Mouse (Mus musculus): ENCODE data around the gene Mif4gd. TPM values are rescaled to one million over a fixed set of nuclear protein-coding genes. Genes with fewer than 3 reads are reported as not detected.

Mif4gd gene
- polyA plus RNA-seq, 1 experiment from 2014 or later: 22.0 TPM

DNA sequence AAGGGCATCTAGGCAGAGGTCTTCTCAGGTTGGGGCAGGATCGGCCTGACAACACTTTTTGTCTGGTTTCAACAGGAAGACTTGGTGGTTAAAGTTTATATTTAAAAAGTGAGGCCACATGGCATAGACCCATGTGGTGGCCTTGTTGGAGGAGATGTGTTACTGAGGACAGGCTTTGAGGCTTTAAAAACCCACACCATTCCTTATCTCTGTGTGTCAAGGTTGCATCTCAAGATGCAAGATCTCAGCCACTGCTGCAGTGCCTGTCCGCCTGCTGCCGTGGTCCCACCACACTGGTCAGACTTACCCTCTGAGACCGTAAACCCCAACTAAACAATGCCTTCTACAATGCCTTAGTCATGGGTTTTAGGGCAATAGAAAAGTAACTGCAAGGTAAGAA is 14.5 kb downstream of the Mif4gd start:
- WGBS: 92% methylated on average over 4 of the region's 4 CpGs
- no peak overlapping the region for H3K27ac ChIP-seq (ENCODE audit: poor library complexity, severe bottlenecking)
- H3K36me3 ChIP-seq: peaks cover 65% of the 10 kb centered on the region

DNA sequence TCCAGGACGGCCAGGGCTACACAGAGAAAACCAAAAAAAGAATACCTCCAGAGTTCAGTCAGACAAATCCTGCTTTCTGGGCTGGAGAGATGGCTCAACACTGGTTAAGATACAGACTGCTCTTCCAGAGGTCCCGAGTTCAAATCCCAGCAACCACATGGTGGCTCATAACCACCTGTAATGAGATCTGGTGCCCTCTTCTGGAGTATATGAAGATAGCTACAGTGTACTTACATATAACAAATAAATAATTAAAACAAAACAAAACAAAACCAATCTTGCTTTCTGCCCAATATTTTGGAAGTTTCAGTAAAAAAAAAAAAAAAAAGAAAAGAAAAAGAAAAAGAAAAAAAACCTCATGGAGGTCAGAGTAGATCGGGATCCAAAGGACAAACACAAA is 17.6 kb downstream of the Mif4gd start:
- H3K27me3 ChIP-seq (replicated peaks): no peaks in the 10 kb centered on the region
- no peak overlapping the region for H3K9ac ChIP-seq
- H3K36me3 ChIP-seq: peaks cover 84% of the 10 kb centered on the region
- no peak overlapping the region for H3K27ac ChIP-seq (ENCODE audit: poor library complexity, severe bottlenecking)
- no peak overlapping the region for H3K4me2 ChIP-seq
- no peak for ATAC-seq (ENCODE audit: insufficient number of reproducible peaks, low FRiP score)
- 91% methylated on average over 3 of the region's 3 CpGs for WGBS
- no peak overlapping the region for H3K4me3 ChIP-seq
- no peaks in the 10 kb centered on the region for H3K9me3 ChIP-seq (replicated peaks)
- H3K4me1 ChIP-seq (replicated peaks): peaks cover 7% of the 10 kb centered on the region; the same call in 1 of the 2 replicates

More for the DNA sequence above, 14.5 kb downstream of the Mif4gd start:
- Histone ChIP-seq H3K4me1 (replicated peaks) (peaks cover 34% of the 10 kb centered on the region), H3K27me3 (replicated peaks) (no peaks in the 10 kb centered on the region), H3K9me3 (replicated peaks) (no peaks in the 10 kb centered on the region), H3K4me3 (no peak overlapping the region), H3K9ac (no peak overlapping the region), H3K4me2 (no peak overlapping the region)
- ATAC-seq (ENCODE audit: insufficient number of reproducible peaks, low FRiP score): no peak

DNA sequence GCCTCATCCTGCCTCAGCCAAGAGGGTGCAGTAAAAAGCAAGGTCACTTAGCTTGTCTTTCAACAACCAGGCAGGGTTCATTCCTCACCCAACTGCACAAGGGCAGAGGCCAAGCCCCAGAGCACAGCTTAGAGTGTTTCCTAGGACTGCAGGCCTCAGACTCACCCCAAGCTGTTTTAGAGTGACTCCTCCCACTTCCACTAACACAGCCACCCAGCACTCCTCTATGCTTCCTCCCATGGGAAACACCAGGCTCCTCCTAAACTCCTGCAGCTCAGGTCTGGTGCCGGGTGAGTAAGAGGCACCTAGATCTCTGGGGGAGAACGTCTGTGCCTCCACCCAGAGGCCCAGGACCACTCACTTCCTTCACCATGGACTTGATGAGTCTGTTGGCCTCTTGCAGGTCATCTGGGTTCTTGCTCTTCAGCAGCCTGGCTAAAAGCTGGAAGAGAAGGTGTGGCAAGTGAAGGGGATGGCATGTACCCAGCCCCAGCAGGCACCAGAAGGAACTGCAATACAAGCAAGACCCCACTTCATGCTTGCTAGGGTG is 22.2 kb downstream of the Mif4gd start:
- Histone ChIP-seq H3K4me2 (no peak overlapping the region), H3K36me3 (peaks cover 92% of the 10 kb centered on the region), H3K27ac (ENCODE audit: poor library complexity, severe bottlenecking) (no peak overlapping the region), H3K9ac (no peak overlapping the region), H3K27me3 (replicated peaks) (no peaks in the 10 kb centered on the region), H3K4me1 (replicated peaks) (no peaks in the 10 kb centered on the region), H3K9me3 (replicated peaks) (no peaks in the 10 kb centered on the region), H3K4me3 (no peak overlapping the region)
- 80% methylated on average over 2 of the region's 2 CpGs for WGBS
- ATAC-seq (ENCODE audit: insufficient number of reproducible peaks, low FRiP score): no peak

DNA sequence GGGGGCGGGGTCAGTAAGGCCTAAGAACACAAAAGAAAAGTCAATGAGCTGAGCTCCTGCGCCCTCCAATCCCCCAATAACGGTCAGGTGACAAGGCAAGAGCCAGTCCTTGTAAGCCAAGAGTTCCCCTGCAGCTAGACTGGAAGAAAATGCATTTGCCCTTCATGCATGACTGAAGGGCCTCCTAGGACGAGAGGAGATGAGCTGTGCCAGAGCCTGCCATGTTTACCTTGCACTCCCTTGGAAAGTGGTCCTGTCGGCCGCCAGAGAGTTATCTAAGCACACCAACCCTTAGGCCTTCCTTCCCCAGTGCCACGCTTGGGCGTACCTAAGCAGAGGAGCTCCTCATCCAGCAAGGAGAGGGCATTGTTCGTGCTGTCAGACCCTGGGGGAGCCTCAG is 24.8 kb downstream of the Mif4gd start:
- H3K4me3 ChIP-seq: no peak overlapping the region
- H3K9ac ChIP-seq: no peak overlapping the region
- no peaks in the 10 kb centered on the region for H3K4me1 ChIP-seq (replicated peaks)
- peaks cover 94% of the 10 kb centered on the region for H3K36me3 ChIP-seq
- 86% methylated on average over 9 of the region's 9 CpGs for WGBS
- no peak overlapping the region for H3K27ac ChIP-seq (ENCODE audit: poor library complexity, severe bottlenecking)
- no peak for ATAC-seq (ENCODE audit: insufficient number of reproducible peaks, low FRiP score)
- H3K4me2 ChIP-seq: no peak overlapping the region
- no peaks in the 10 kb centered on the region for H3K9me3 ChIP-seq (replicated peaks)
- no peaks in the 10 kb centered on the region for H3K27me3 ChIP-seq (replicated peaks)

DNA sequence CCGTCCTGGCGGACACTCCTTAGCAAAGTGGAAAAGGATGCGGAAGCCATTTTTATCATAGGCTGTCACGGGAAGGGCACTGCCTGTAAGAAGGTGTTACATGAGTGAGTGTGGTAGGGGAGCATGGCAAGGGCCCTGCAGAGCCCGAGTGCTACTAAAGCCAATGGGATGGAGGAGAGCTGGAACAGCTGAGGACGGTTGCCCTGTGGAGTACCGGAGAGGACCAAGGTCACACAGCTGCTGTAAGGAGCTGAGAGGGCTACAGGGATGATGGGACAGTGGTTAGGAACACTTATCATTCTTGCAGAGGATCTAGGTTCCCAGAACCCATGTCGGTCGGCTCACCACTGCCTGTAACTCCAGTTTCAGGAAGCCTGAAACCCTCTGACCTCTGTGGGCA is 26.4 kb downstream of the Mif4gd start:
- WGBS: 88% methylated on average over 9 of the region's 9 CpGs
- H3K27ac ChIP-seq (ENCODE audit: poor library complexity, severe bottlenecking): no peak overlapping the region
- H3K27me3 ChIP-seq (replicated peaks): no peaks in the 10 kb centered on the region
- peaks cover 96% of the 10 kb centered on the region for H3K36me3 ChIP-seq
- H3K4me2 ChIP-seq: no peak overlapping the region
- H3K4me3 ChIP-seq: no peak overlapping the region
- H3K9me3 ChIP-seq (replicated peaks): no peaks in the 10 kb centered on the region
- no peak overlapping the region for H3K9ac ChIP-seq
- no peaks in the 10 kb centered on the region for H3K4me1 ChIP-seq (replicated peaks)
- no peak for ATAC-seq (ENCODE audit: insufficient number of reproducible peaks, low FRiP score)

DNA sequence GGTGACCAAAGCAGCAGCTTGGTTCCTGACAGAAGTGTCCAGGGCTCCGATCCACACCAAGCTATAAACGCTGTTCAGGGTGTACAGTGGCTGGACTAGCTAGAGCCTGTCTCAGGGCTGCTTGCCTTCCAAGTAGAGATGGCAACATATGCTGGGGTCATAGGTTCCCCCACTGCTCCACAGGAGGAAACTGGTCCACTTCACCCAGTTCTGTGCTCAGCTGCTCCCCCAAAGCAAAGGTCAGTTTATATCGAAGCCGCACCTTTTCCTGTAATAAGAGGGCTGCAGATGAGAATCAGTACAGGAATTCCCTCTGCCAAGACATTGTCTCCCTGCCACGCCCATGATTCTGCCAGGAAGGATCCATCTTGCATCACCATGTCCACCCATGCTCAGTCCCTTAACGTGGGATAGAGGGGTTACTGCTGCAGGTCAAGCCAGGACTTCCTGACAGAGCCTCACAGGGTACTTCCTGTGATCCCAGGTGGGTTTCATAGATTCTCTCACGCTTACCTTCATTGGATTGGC is 27.1 kb downstream of the Mif4gd start:
- no peaks in the 10 kb centered on the region for H3K9me3 ChIP-seq (replicated peaks)
- no peak overlapping the region for H3K4me2 ChIP-seq
- WGBS: 90% methylated on average over 7 of the region's 7 CpGs
- no peaks in the 10 kb centered on the region for H3K4me1 ChIP-seq (replicated peaks)
- no peak overlapping the region for H3K4me3 ChIP-seq
- no peak for ATAC-seq (ENCODE audit: insufficient number of reproducible peaks, low FRiP score)
- no peak overlapping the region for H3K9ac ChIP-seq
- H3K27me3 ChIP-seq (replicated peaks): no peaks in the 10 kb centered on the region
- no peak overlapping the region for H3K27ac ChIP-seq (ENCODE audit: poor library complexity, severe bottlenecking)
- peaks cover 96% of the 10 kb centered on the region for H3K36me3 ChIP-seq

DNA sequence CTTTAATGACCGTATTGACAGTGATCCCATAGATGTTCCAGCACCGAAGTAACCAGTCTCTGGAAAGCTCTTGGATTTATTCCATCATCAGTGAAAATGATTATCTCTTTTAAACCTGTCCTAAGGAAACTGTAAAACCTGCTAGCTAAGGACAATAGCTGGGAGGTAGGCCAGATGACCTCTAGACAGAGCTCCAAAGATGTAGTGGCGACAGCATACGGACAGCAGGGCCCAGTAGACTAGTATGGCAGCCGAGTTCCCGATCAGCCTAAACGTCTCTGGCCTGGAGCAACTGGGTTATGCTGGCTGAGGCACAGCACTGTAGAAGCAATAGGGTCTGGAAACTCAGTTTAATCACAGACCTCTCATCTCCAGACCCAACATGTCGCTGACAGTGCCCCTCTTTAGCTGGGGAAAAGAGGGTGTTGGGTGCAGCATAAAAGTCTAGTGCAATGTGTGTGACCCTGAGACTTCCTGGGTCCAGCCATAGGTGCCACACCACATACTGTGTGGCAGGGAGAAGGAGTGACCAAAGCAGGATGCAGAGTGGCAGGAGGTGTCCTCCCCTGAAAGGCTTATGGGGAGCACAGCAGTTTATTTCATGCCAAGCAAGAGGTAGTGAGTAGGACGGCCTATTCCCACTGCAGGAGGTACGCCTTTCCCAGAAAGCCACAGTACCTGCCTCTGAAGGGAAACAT is 28.2 kb downstream of the Mif4gd start:
- Histone ChIP-seq H3K4me3 (no peak overlapping the region), H3K27ac (ENCODE audit: poor library complexity, severe bottlenecking) (no peak overlapping the region), H3K4me1 (replicated peaks) (no peaks in the 10 kb centered on the region), H3K36me3 (peaks cover 94% of the 10 kb centered on the region), H3K27me3 (replicated peaks) (no peaks in the 10 kb centered on the region), H3K9me3 (replicated peaks) (no peaks in the 10 kb centered on the region), H3K9ac (no peak overlapping the region), H3K4me2 (no peak overlapping the region)
- 85% methylated on average over 10 of the region's 10 CpGs for WGBS
- no peak for ATAC-seq (ENCODE audit: insufficient number of reproducible peaks, low FRiP score)

DNA sequence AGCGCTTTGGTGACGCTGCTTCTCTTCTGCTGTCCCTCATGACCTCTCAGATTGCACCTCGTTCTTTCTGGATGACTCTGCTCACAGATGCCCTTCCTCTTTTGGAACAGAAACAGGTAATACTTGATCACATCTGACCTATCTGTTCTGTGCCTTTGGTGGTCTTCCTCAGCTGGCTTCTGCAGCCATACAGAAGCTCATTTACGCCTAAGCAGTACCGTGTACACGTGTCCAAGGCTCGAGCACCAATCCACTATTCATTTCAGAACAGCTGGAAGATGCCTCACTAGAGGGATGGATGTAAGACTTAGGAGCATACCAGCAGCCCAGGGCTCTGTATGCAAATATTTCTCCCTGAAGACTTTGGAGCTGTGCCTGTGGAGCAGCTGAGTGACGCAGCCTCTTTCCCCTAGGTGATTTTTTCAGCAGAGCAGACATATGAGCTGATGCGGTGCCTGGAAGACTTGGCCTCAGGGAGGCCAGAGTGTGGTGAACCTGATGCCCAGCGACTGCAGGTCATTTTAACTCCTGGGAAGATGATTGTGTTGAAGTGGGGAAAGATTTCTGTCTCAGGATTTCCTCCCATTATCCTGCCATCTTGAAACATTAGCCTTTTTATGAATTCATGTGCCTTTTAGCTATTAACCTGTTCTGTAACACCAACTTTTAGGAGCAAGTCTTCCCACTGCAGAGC is 29.7 kb downstream of the Mif4gd start:
- WGBS: 82% methylated on average over 10 of the region's 10 CpGs
- H3K4me3 ChIP-seq: no peak overlapping the region

DNA sequence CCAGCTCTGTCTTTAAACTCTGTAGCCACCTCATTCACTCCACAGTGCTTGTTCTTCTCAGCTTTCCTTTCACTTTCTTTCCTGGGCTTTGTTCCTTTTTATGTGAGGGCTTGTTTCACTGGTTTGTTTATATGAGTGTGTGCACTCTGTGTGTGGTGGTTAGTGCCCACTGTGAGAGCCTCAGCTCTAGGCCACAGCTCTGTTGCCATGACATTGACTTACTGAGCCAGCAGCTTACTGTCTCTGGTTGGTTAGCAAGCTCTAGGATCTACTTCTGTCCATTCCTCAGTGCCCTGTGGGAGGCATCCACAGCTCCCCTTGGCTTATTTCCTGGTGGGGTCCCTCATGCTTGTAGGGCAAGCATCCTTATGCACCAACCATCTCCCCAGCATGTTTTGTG is 33.7 kb downstream of the Mif4gd start:
- Histone ChIP-seq H3K27ac (ENCODE audit: poor library complexity, severe bottlenecking) (no peak overlapping the region), H3K4me1 (replicated peaks) (no peaks in the 10 kb centered on the region), H3K27me3 (replicated peaks) (no peaks in the 10 kb centered on the region), H3K9me3 (replicated peaks) (no peaks in the 10 kb centered on the region), H3K4me2 (no peak overlapping the region), H3K36me3 (peaks cover 76% of the 10 kb centered on the region), H3K9ac (no peak overlapping the region), H3K4me3 (no peak overlapping the region)
- no peak for ATAC-seq (ENCODE audit: insufficient number of reproducible peaks, low FRiP score)

More for the DNA sequence above, 29.7 kb downstream of the Mif4gd start:
- H3K27ac ChIP-seq (ENCODE audit: poor library complexity, severe bottlenecking): no peak overlapping the region
- no peaks in the 10 kb centered on the region for H3K9me3 ChIP-seq (replicated peaks)
- H3K4me2 ChIP-seq: no peak overlapping the region
- H3K4me1 ChIP-seq (replicated peaks): no peaks in the 10 kb centered on the region
- peaks cover 98% of the 10 kb centered on the region for H3K36me3 ChIP-seq
- ATAC-seq (ENCODE audit: insufficient number of reproducible peaks, low FRiP score): no peak
- H3K9ac ChIP-seq: no peak overlapping the region
- no peaks in the 10 kb centered on the region for H3K27me3 ChIP-seq (replicated peaks)

DNA sequence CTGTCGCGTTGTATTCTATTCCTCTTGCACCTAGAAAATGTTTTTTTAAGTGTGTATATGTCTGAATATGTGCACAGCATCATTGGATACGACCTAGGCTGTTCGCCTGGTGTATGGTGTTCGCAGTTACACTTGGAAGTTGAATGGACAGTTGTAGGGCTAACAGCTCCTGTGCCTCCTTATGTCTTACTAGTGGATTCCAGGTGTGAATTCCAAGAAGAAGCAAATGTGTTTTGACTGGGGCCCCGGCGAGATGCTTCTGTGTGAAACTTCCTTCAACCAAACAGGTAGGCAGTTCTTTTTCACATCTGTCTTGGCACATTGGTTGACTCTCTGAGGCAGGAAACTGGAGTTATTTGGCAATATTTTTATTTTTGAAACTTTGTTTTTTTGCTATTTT is 47.8 kb downstream of the Mif4gd start:
- peaks cover 9% of the 10 kb centered on the region for H3K4me1 ChIP-seq (replicated peaks)
- H3K9ac ChIP-seq: peak overlapping the region; percentile 80
- peak overlapping the region; percentile 90 for H3K4me3 ChIP-seq
- H3K9me3 ChIP-seq (replicated peaks): no peaks in the 10 kb centered on the region
- WGBS: 17% methylated on average over 7 of the region's 7 CpGs
- peaks cover 43% of the 10 kb centered on the region for H3K36me3 ChIP-seq
- no peak overlapping the region for H3K27ac ChIP-seq (ENCODE audit: poor library complexity, severe bottlenecking)
- ATAC-seq (ENCODE audit: insufficient number of reproducible peaks, low FRiP score): no peak
- H3K27me3 ChIP-seq (replicated peaks): no peaks in the 10 kb centered on the region
- H3K4me2 ChIP-seq: peak overlapping the region; percentile 82

DNA sequence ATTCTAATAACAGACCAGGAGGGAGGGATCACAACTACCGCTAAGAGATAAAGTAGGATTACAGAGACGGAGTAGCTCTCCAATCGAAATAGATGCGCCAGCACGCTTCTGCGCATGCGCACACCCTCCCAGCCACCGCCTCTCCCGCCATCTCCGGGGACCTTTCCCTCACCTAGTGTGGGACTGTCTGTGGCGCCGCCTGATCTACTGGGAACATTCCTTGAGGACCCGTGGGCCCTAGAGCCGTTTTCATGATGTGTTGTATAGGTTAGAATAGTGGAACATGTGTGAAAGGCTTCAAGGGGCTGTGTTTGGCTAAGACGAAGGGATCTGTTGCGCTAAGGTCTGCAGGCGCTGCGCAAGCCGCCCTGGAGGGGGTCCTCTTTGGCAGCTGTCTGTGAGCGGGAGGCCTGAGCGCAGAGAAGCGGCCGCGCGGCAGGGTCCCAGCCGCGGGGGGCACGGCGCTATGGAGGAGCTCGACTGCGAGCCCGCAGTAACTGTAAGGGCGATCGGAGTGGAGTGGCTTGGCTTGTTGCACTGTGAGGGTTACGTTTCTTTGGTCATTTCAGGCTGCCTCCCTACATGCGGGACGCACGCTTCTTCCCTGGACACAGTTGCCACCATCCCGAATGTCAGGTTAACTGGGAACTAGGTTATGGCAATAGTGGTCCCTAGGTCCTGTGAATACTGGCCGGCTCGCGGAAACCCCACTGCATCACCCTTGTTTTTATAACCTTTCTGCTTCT is 48.5 kb downstream of the Mif4gd start, which contains the start of gene Nup85:
Nup85 (plus strand) TSS at position 371 of the 746 bp plus-strand sequence.
- no peaks in the 10 kb centered on the region for H3K9me3 ChIP-seq (replicated peaks)
- peaks cover 9% of the 10 kb centered on the region for H3K4me1 ChIP-seq (replicated peaks)
- H3K4me3 ChIP-seq: peak within 1 kb of the TSS; percentile 90
- under 1% methylated on average over 42 of the region's 42 CpGs for WGBS
- H3K9ac ChIP-seq: peak within 1 kb of the TSS; percentile 80
- ATAC-seq (ENCODE audit: insufficient number of reproducible peaks, low FRiP score): peak; percentile 90
- H3K4me2 ChIP-seq: peak within 1 kb of the TSS; percentile 82
- H3K27me3 ChIP-seq (replicated peaks): no peaks in the 10 kb centered on the region
- H3K36me3 ChIP-seq: peaks cover 36% of the 10 kb centered on the region
- peak within 1 kb of the TSS; percentile 61 for H3K27ac ChIP-seq (ENCODE audit: poor library complexity, severe bottlenecking)

All from heart, embryonic 12.5 days (tissue).